Mouse (Mus musculus) left cerebral cortex, postnatal 14 days (tissue): Measurements from ENCODE around the gene Asphd2. TPM values are rescaled to one million over a fixed set of nuclear protein-coding genes. Genes with fewer than 3 reads are reported as not detected.

ENCODE experiments used
- DNase-seq, 2 experiments: peaks; one replicate each; pipeline ENCODE4 v3.0.0; 2021 to 2022; ENCODE audit warnings: low spot score in 2 of 2, mixed read lengths in 1 of 2
- intact Hi-C: fragments of 180-260 bp; cut with DNase I; formaldehyde crosslinking; loops from one replicate; pipeline ENCODE4 v1.15.1; 2025
- total RNA-seq, 2 experiments: library from RNA; stranded (reverse); gene quantifications; 2 replicates each; pipeline ENCODE4 v1.2.3; 2021

Asphd2 gene
- total RNA-seq, 2 experiments from 2014 or later: 164 to 171 TPM

GRCm38 (mm10) chr5:112394415-112394763, 277 bp downstream of the Asphd2 start:
- intact Hi-C loops: loop anchor here (5.0 kb wide), 1 partner anchor 47 kb away; no protein-coding TSS in a partner anchor
- no peak for DNase-seq

- intact Hi-C loops: loop anchor here (5.0 kb wide), 1 partner anchor 47 kb away; no protein-coding TSS in a partner anchor
- DNase-seq: no peak
Observed at GRCm38 (mm10) chr5:112393741-112394414, 788 bp downstream of the Asphd2 start.

- intact Hi-C loops: loop anchor here (5.0 kb wide), 1 partner anchor 44 kb away; no protein-coding TSS in a partner anchor
- no peak for DNase-seq
Observed at GRCm38 (mm10) chr5:112391676-112392323, 2.9 kb downstream of the Asphd2 start.

GRCm38 (mm10) chr5:112391002-112391401, 3.7 kb downstream of the Asphd2 start:
- DNase-seq: no peak
- intact Hi-C loops: loop anchor here (5.0 kb wide), 1 partner anchor 44 kb away; no protein-coding TSS in a partner anchor

GRCm38 (mm10) chr5:112389352-112389751, 5.3 kb downstream of the Asphd2 start:
- intact Hi-C loops: no loop called here
- DNase-seq: peak; percentile 58 to 75

GRCm38 (mm10) chr5:112385973-112386372, 8.7 kb downstream of the Asphd2 start:
- no peak for DNase-seq
- intact Hi-C loops: no loop called here

GRCm38 (mm10) chr5:112384805-112385472, 9.7 kb downstream of the Asphd2 start:
- no peak for DNase-seq
- intact Hi-C loops: loop anchor here (5.0 kb wide), 1 partner anchor 37 kb away; no protein-coding TSS in a partner anchor

GRCm38 (mm10) chr5:112382641-112383330, 11.9 kb downstream of the Asphd2 start:
- DNase-seq: peak; percentile 56 to 86
- intact Hi-C loops: loop anchor here (5.0 kb wide), 1 partner anchor 40 kb away; no protein-coding TSS in a partner anchor

GRCm38 (mm10) chr5:112382042-112382441, 12.6 kb downstream of the Asphd2 start:
- no peak for DNase-seq

GRCm38 (mm10) chr5:112381154-112381553, 13.5 kb downstream of the Asphd2 start:
- no peak for DNase-seq
- intact Hi-C loops: loop anchor here (5.0 kb wide), 1 partner anchor 41 kb away; no protein-coding TSS in a partner anchor

More at GRCm38 (mm10) chr5:112382042-112382441, 12.6 kb downstream of the Asphd2 start:
- intact Hi-C loops: loop anchor here (5.0 kb wide), 1 partner anchor 40 kb away; no protein-coding TSS in a partner anchor

- intact Hi-C loops: no loop called here
- no peak for DNase-seq
Observed at GRCm38 (mm10) chr5:112378716-112379115, 15.9 kb downstream of the Asphd2 start.

- DNase-seq: no peak
- intact Hi-C loops: no loop called here
Observed at GRCm38 (mm10) chr5:112377380-112377779, 17.3 kb downstream of the Asphd2 start.

GRCm38 (mm10) chr5:112376111-112376510, 18.6 kb downstream of the Asphd2 start:
- intact Hi-C loops: no loop called here
- DNase-seq: no peak

GRCm38 (mm10) chr5:112371933-112372332, 22.7 kb downstream of the Asphd2 start:
- DNase-seq: peak; percentile 76 to 86

GRCm38 (mm10) chr5:112370236-112370813, 24.3 kb downstream of the Asphd2 start:
- intact Hi-C loops: no loop called here
- no peak for DNase-seq

More at GRCm38 (mm10) chr5:112371933-112372332, 22.7 kb downstream of the Asphd2 start:
- intact Hi-C loops: no loop called here

- intact Hi-C loops: no loop called here
Observed at GRCm38 (mm10) chr5:112369326-112369725, 25.3 kb downstream of the Asphd2 start.

GRCm38 (mm10) chr5:112368666-112369065, 26.0 kb downstream of the Asphd2 start:
- DNase-seq: no peak
- intact Hi-C loops: no loop called here

More at GRCm38 (mm10) chr5:112369326-112369725, 25.3 kb downstream of the Asphd2 start:
- DNase-seq: no peak

GRCm38 (mm10) chr5:112367929-112368328, 26.7 kb downstream of the Asphd2 start:
- DNase-seq: no peak
- intact Hi-C loops: no loop called here

- intact Hi-C loops: no loop called here
- no peak for DNase-seq
Observed at GRCm38 (mm10) chr5:112367338-112367737, 27.3 kb downstream of the Asphd2 start.
